Mouse (Mus musculus) hindbrain, embryonic 11.5 days (tissue): Measurements from ENCODE around the gene Pdcd11. TPM values are rescaled to one million over a fixed set of nuclear protein-coding genes. Genes with fewer than 3 reads are reported as not detected.

ENCODE experiments used
- ATAC-seq: fragments of 200-750 bp; cut with Nextera tagmentation; 2 replicates; pipeline ENCODE4 v1.8.0; 2017; ENCODE audit warnings: mild to moderate bottlenecking, moderate TSS enrichment, moderate library complexity; ENCODE audit not compliant: low FRiP score
- DNase-seq: peaks from one replicate; pipeline ENCODE4 v3.0.0-alpha.2; 2015; ENCODE audit warnings: low spot score
- H3K27ac ChIP-seq: fragments of 300-500 bp; sonication (generic); 2 replicates; pipeline ENCODE4 v1.5.1; 2014; ENCODE audit warnings: mild to moderate bottlenecking, low read depth, low read length
- H3K27me3 ChIP-seq: fragments of 300-500 bp; sonication (generic); 2 replicates; pipeline ENCODE4 v1.6.1; 2014; ENCODE audit warnings: mild to moderate bottlenecking, low read length, moderate library complexity, mixed read lengths; ENCODE audit not compliant: control insufficient read depth, insufficient read depth
- H3K36me3 ChIP-seq: fragments of 300-500 bp; sonication (generic); 2 replicates; pipeline ENCODE4 v1.6.1; 2014; ENCODE audit warnings: mild to moderate bottlenecking, low read length, moderate library complexity, mixed read lengths; ENCODE audit not compliant: control insufficient read depth, insufficient read depth
- H3K4me1 ChIP-seq: fragments of 300-500 bp; sonication (generic); replicated peaks from 2 replicates; pipeline ENCODE4 v1.6.1; 2014; ENCODE audit warnings: low read length, mixed read lengths; ENCODE audit not compliant: control insufficient read depth, insufficient read depth
- H3K4me2 ChIP-seq: fragments of 300-500 bp; sonication (generic); replicated peaks from 2 replicates; pipeline ENCODE4 v1.6.1; 2014; ENCODE audit warnings: mild to moderate bottlenecking, low read depth, low read length
- H3K4me3 ChIP-seq: fragments of 300-500 bp; sonication (generic); 2 replicates; pipeline ENCODE4 v1.5.1; 2014; ENCODE audit warnings: low read depth, low read length
- H3K9ac ChIP-seq: fragments of 300-500 bp; sonication (generic); 2 replicates; pipeline ENCODE4 v1.6.1; 2014; ENCODE audit warnings: low read depth, low read length
- H3K9me3 ChIP-seq: fragments of 300-500 bp; sonication (generic); 2 replicates; pipeline ENCODE4 v1.6.1; 2016; ENCODE audit warnings: low read length; ENCODE audit not compliant: control insufficient read depth
- WGBS: fragments of 180-500 bp; shearing (Covaris S2); extraction: QIAGEN DNeasy Blood & Tissue Kit; methylation state at CpG from one replicate; pipeline ENCODE4 v1.1.7; 2014; 5-methylcytosine and 5-hydroxymethylcytosine counted together
- polyA plus RNA-seq: library from polyadenylated mRNA; unstranded; fragments of >200 nt; fragmentation: Nextera tagmentation; extraction: Ambion mirVana; gene quantifications from 2 replicates; pipeline ENCODE4 v1.2.1, GENCODE M21; 2014

Pdcd11 gene
- polyA plus RNA-seq, 1 experiment from 2014 or later: 9.4 TPM

- 17% methylated on average over 8 of the region's 8 CpGs for WGBS
- H3K27me3 ChIP-seq: peaks cover 31% of the 10 kb centered on the region
Measured at GRCm38 (mm10) chr19:47180011-47180410, 89.4 kb downstream of the Pdcd11 start.

More at GRCm38 (mm10) chr19:47180011-47180410, 89.4 kb downstream of the Pdcd11 start:
- Histone ChIP-seq H3K4me3 (no peak overlapping the region), H3K9ac (no peak overlapping the region), H3K27ac (no peak overlapping the region), H3K9me3 (no peaks in the 10 kb centered on the region), H3K4me2 (peak overlapping the region; percentile 98; the same call in 1 of the 2 replicates), H3K36me3 (no peaks in the 10 kb centered on the region), H3K4me1 (peaks cover 8% of the 10 kb centered on the region; the same call in 1 of the 2 replicates)
- ATAC-seq (no peak), DNase-seq (no peak)

Other genes with a start within 250 kb of the Pdcd11 start
- gene Ina, start 76.1 kb upstream of the Pdcd11 start, polyA plus RNA-seq: 266 and 290 TPM in 2 replicates
- 81.5 and 90.6 TPM in 2 replicates for gene Nt5c2, start 75.6 kb upstream of the Pdcd11 start, polyA plus RNA-seq
- gene Pcgf6, start 39.9 kb upstream of the Pdcd11 start, polyA plus RNA-seq: 31.6 and 32.2 TPM in 2 replicates
- gene Taf5, start 23.0 kb upstream of the Pdcd11 start, polyA plus RNA-seq: 10.8 and 11.8 TPM in 2 replicates
- 1,062 and 1,136 TPM in 2 replicates for gene Usmg5, start 121 bp upstream of the Pdcd11 start, polyA plus RNA-seq
- gene Calhm2, start 47.5 kb downstream of the Pdcd11 start, polyA plus RNA-seq: 0.42 and 0.78 TPM in 2 replicates
- not detected in 2 replicates for gene Calhm1, start 53.5 kb downstream of the Pdcd11 start, polyA plus RNA-seq
- not detected in 2 replicates for gene Calhm3, start 67.0 kb downstream of the Pdcd11 start, polyA plus RNA-seq
- gene Neurl1a, start 88.1 kb downstream of the Pdcd11 start, polyA plus RNA-seq: 2.9 and 3.4 TPM in 2 replicates